Mouse (Mus musculus): ENCODE measurements at regions not wholly inside any gene's neighbourhood (a gene's known extent, or its start where the extent isn't known, plus 50 kb on each side); places are given as distances from the start of the nearest gene placed in this dataset.

- DNase-seq (ENCODE audit: low spot score) = no peak
- H3K27me3 ChIP-seq (ENCODE audit: low read depth, poor library complexity, severe bottlenecking) = no peaks in the 10 kb centered on the region
- no peaks in the 10 kb centered on the region for H3K4me1 ChIP-seq
- no peaks in the 10 kb centered on the region for H3K9me3 ChIP-seq (replicated peaks)
- no peak overlapping the region for H3K4me3 ChIP-seq
- H3K36me3 ChIP-seq = no peaks in the 10 kb centered on the region
- WGBS = 69% methylated on average over 5 of the region's 5 CpGs
- H3K27ac ChIP-seq (replicated peaks) = no peak overlapping the region
These were observed 445.0 kb downstream of the Gja1 start for GRCm38 (mm10) chr10:56822158-56822557.

GRCm38 (mm10) chr10:56831331-56831730 lies 454.2 kb downstream of the Gja1 start:
- no peak overlapping the region for H3K4me3 ChIP-seq
- no peak overlapping the region for H3K27ac ChIP-seq (replicated peaks)
- no peaks in the 10 kb centered on the region for H3K36me3 ChIP-seq
- H3K4me1 ChIP-seq = no peaks in the 10 kb centered on the region
- no peaks in the 10 kb centered on the region for H3K27me3 ChIP-seq (ENCODE audit: low read depth, poor library complexity, severe bottlenecking)
- no peak for DNase-seq (ENCODE audit: low spot score)
- no peaks in the 10 kb centered on the region for H3K9me3 ChIP-seq (replicated peaks)
- WGBS = 93% methylated on average over 1 of the region's 1 CpGs

- no peak overlapping the region for H3K27ac ChIP-seq (replicated peaks)
- DNase-seq (ENCODE audit: low spot score) = no peak
- H3K9me3 ChIP-seq (replicated peaks) = no peaks in the 10 kb centered on the region
- no peak overlapping the region for H3K4me3 ChIP-seq
- no peaks in the 10 kb centered on the region for H3K27me3 ChIP-seq (ENCODE audit: low read depth, poor library complexity, severe bottlenecking)
- H3K36me3 ChIP-seq = no peaks in the 10 kb centered on the region
- 92% methylated on average over 4 of the region's 4 CpGs for WGBS
- no peaks in the 10 kb centered on the region for H3K4me1 ChIP-seq
These were observed 454.8 kb downstream of the Gja1 start for GRCm38 (mm10) chr10:56831966-56832365.

GRCm38 (mm10) chr10:56836130-56836529 lies 459.0 kb downstream of the Gja1 start:
- Histone ChIP-seq H3K36me3 (no peaks in the 10 kb centered on the region), H3K27ac (replicated peaks) (no peak overlapping the region), H3K4me1 (peaks cover 6% of the 10 kb centered on the region), H3K4me3 (no peak overlapping the region), H3K27me3 (ENCODE audit: low read depth, poor library complexity, severe bottlenecking) (no peaks in the 10 kb centered on the region), H3K9me3 (replicated peaks) (no peaks in the 10 kb centered on the region)
- WGBS = 94% methylated on average over 4 of the region's 4 CpGs
- DNase-seq (ENCODE audit: low spot score) = no peak

DNA sequence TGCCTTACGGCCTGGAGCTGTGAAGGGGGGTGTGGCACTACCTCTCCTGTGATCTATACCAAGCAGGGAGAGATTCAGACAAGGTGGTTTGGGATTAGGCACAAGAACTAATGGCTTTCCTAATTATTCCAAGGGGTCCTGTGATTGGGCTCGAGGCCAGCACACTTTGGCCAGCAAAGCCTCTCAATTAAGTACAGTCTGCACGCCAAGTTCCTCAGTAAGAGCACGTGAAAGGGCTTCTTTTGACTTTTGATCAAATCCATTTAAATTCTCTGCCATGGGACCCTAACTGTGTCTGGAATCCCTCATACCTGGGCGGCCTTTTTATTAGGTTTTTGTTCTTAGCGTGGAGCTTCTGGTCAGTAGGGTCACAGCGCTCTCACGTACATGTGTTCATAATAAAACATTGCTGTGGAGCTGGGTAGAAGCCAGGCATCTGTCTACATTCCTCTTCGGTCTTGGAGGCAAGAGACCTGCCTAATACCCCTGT lies 461.9 kb downstream of the Gja1 start:
- H3K9me3 ChIP-seq (replicated peaks) = no peaks in the 10 kb centered on the region
- H3K4me3 ChIP-seq = no peak overlapping the region
- H3K27me3 ChIP-seq (ENCODE audit: low read depth, poor library complexity, severe bottlenecking) = no peaks in the 10 kb centered on the region
- DNase-seq (ENCODE audit: low spot score) = no peak
- no peaks in the 10 kb centered on the region for H3K36me3 ChIP-seq
- no peak overlapping the region for H3K27ac ChIP-seq (replicated peaks)
- WGBS = 62% methylated on average over 9 of the region's 9 CpGs
- peaks cover 34% of the 10 kb centered on the region for H3K4me1 ChIP-seq

GRCm38 (mm10) chr10:56839545-56839944 lies 462.4 kb downstream of the Gja1 start:
- Histone ChIP-seq H3K27ac (replicated peaks) (no peak overlapping the region), H3K4me1 (peaks cover 34% of the 10 kb centered on the region), H3K9me3 (replicated peaks) (no peaks in the 10 kb centered on the region), H3K27me3 (ENCODE audit: low read depth, poor library complexity, severe bottlenecking) (no peaks in the 10 kb centered on the region), H3K36me3 (no peaks in the 10 kb centered on the region), H3K4me3 (no peak overlapping the region)
- DNase-seq (ENCODE audit: low spot score) = no peak
- 39% methylated on average over 2 of the region's 2 CpGs for WGBS

GRCm38 (mm10) chr10:56840732-56841131 lies 463.6 kb downstream of the Gja1 start:
- no peaks in the 10 kb centered on the region for H3K36me3 ChIP-seq
- H3K27ac ChIP-seq (replicated peaks) = no peak overlapping the region
- peaks cover 34% of the 10 kb centered on the region for H3K4me1 ChIP-seq
- no peaks in the 10 kb centered on the region for H3K27me3 ChIP-seq (ENCODE audit: low read depth, poor library complexity, severe bottlenecking)
- H3K9me3 ChIP-seq (replicated peaks) = no peaks in the 10 kb centered on the region
- H3K4me3 ChIP-seq = no peak overlapping the region
- DNase-seq (ENCODE audit: low spot score) = peak; percentile 34
- WGBS = 74% methylated on average over 5 of the region's 5 CpGs

GRCm38 (mm10) chr10:56841486-56841885 lies 464.4 kb downstream of the Gja1 start:
- H3K27me3 ChIP-seq (ENCODE audit: low read depth, poor library complexity, severe bottlenecking) = no peaks in the 10 kb centered on the region
- H3K4me3 ChIP-seq = no peak overlapping the region
- no peaks in the 10 kb centered on the region for H3K9me3 ChIP-seq (replicated peaks)
- no peak overlapping the region for H3K27ac ChIP-seq (replicated peaks)
- H3K4me1 ChIP-seq = peaks cover 34% of the 10 kb centered on the region
- DNase-seq (ENCODE audit: low spot score) = no peak
- 58% methylated on average over 8 of the region's 8 CpGs for WGBS
- H3K36me3 ChIP-seq = no peaks in the 10 kb centered on the region

DNA sequence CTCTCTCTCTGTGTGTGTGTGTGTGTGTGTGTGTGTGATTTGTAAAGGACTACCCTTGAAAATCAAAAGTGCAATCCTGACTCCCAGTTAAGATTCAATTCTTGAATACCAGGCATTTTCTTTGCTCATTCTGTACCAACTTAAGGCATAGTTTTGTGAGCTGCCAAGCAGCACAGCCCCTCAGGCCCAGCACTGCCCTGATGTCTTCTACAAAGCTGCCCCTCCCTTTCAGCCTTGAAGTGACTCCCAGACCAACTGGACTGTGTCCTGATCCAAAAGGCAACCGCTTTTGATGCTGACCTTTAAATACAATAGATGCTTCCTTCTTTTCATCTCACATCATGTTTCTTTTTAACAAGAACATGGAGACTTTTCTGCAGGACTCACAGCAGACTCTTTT lies 464.8 kb downstream of the Gja1 start:
- no peaks in the 10 kb centered on the region for H3K27me3 ChIP-seq (ENCODE audit: low read depth, poor library complexity, severe bottlenecking)
- H3K27ac ChIP-seq (replicated peaks) = no peak overlapping the region
- H3K4me1 ChIP-seq = peaks cover 34% of the 10 kb centered on the region
- H3K4me3 ChIP-seq = no peak overlapping the region
- no peak for DNase-seq (ENCODE audit: low spot score)
- H3K9me3 ChIP-seq (replicated peaks) = no peaks in the 10 kb centered on the region
- H3K36me3 ChIP-seq = no peaks in the 10 kb centered on the region
- 18% methylated on average over 1 of the region's 1 CpGs for WGBS

- 83% methylated on average over 2 of the region's 2 CpGs for WGBS
- Histone ChIP-seq H3K36me3 (no peaks in the 10 kb centered on the region), H3K9me3 (replicated peaks) (no peaks in the 10 kb centered on the region), H3K4me1 (no peaks in the 10 kb centered on the region), H3K27me3 (ENCODE audit: low read depth, poor library complexity, severe bottlenecking) (no peaks in the 10 kb centered on the region), H3K27ac (replicated peaks) (no peak overlapping the region), H3K4me3 (no peak overlapping the region)
- no peak for DNase-seq (ENCODE audit: low spot score)
These were observed 475.4 kb downstream of the Gja1 start for GRCm38 (mm10) chr10:56852484-56852883.

- Histone ChIP-seq H3K4me3 (no peak overlapping the region), H3K27me3 (ENCODE audit: low read depth, poor library complexity, severe bottlenecking) (no peaks in the 10 kb centered on the region), H3K27ac (replicated peaks) (no peak overlapping the region), H3K4me1 (no peaks in the 10 kb centered on the region), H3K9me3 (replicated peaks) (no peaks in the 10 kb centered on the region), H3K36me3 (no peaks in the 10 kb centered on the region)
- DNase-seq (ENCODE audit: low spot score) = no peak
- WGBS = 94% methylated on average over 6 of the region's 6 CpGs
These were observed 479.1 kb downstream of the Gja1 start for GRCm38 (mm10) chr10:56856186-56856585.

DNA sequence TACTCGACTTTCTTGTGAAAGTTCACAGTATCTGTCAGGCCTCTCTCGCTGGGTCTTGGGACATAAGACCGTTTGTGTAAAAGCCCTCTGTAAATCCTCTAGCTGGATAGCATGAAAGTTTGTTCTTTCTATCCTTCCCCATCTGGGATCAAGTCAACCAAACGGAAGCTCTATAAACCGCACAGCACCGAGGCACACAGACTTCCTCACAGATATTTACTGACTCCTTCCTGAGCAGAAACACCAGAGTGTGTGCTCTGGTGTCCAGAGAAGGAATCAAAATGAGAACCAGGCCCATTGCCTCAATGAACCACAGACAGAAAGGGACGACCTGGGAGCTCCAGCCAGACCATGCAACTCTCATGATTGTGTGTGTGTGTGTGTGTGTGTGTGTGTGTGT lies 502.6 kb downstream of the Gja1 start:
- Histone ChIP-seq H3K4me1 (no peaks in the 10 kb centered on the region), H3K36me3 (no peaks in the 10 kb centered on the region), H3K27ac (replicated peaks) (no peak overlapping the region), H3K27me3 (ENCODE audit: low read depth, poor library complexity, severe bottlenecking) (no peaks in the 10 kb centered on the region), H3K9me3 (replicated peaks) (no peaks in the 10 kb centered on the region), H3K4me3 (no peak overlapping the region)
- DNase-seq (ENCODE audit: low spot score) = no peak
- 89% methylated on average over 7 of the region's 7 CpGs for WGBS

- Histone ChIP-seq H3K36me3 (no peaks in the 10 kb centered on the region), H3K27me3 (ENCODE audit: low read depth, poor library complexity, severe bottlenecking) (no peaks in the 10 kb centered on the region), H3K4me1 (no peaks in the 10 kb centered on the region), H3K27ac (replicated peaks) (no peak overlapping the region), H3K4me3 (no peak overlapping the region), H3K9me3 (replicated peaks) (no peaks in the 10 kb centered on the region)
- WGBS = 84% methylated on average over 12 of the region's 12 CpGs
- DNase-seq (ENCODE audit: low spot score) = no peak
These were observed 503.0 kb downstream of the Gja1 start for GRCm38 (mm10) chr10:56880154-56880591.
